Mouse (Mus musculus) forebrain, postnatal 0 days (tissue): ENCODE results near the gene Lenep. TPM values are rescaled to one million over a fixed set of nuclear protein-coding genes. Genes with fewer than 3 reads are reported as not detected.

Source experiments
- ATAC-seq: fragments of 200-750 bp; cut with Nextera tagmentation; 2 replicates; pipeline ENCODE4 v1.8.0; 2017; ENCODE audit warnings: mild to moderate bottlenecking, moderate library complexity
- DNase-seq: peaks from one replicate; pipeline ENCODE4 v3.0.0-alpha.2; 2015
- H3K27ac ChIP-seq: fragments of 300-500 bp; sonication (generic); 2 replicates; pipeline ENCODE4 v1.5.1; 2014; ENCODE audit warnings: low read depth, mild to moderate bottlenecking, antibody characterized with exemption, low read length, moderate library complexity, mixed read lengths
- H3K27me3 ChIP-seq: fragments of 300-500 bp; sonication (generic); 2 replicates; pipeline ENCODE4 v1.6.1; 2014; ENCODE audit warnings: mild to moderate bottlenecking, low read length, mixed read lengths; ENCODE audit not compliant: insufficient read depth
- H3K36me3 ChIP-seq: fragments of 300-500 bp; sonication (generic); 2 replicates; pipeline ENCODE4 v1.6.1; 2014; ENCODE audit warnings: mild to moderate bottlenecking, moderate library complexity; ENCODE audit not compliant: insufficient read depth
- H3K4me1 ChIP-seq: fragments of 300-500 bp; sonication (generic); 2 replicates; pipeline ENCODE4 v1.6.1; 2014; ENCODE audit warnings: antibody characterized with exemption; ENCODE audit not compliant: insufficient read depth
- H3K4me2 ChIP-seq: fragments of 300-500 bp; sonication (generic); 2 replicates; pipeline ENCODE4 v1.6.1; 2014; ENCODE audit warnings: low read depth, mild to moderate bottlenecking, moderate library complexity
- H3K4me3 ChIP-seq: fragments of 300-500 bp; sonication (generic); 2 replicates; pipeline ENCODE4 v1.5.1; 2014; ENCODE audit warnings: low read depth, low read length, mixed read lengths
- H3K9ac ChIP-seq: fragments of 300-500 bp; sonication (generic); 2 replicates; pipeline ENCODE4 v1.6.1; 2014; ENCODE audit warnings: mild to moderate bottlenecking
- H3K9me3 ChIP-seq: fragments of 300-500 bp; sonication (generic); 2 replicates; pipeline ENCODE4 v1.6.1; 2016; ENCODE audit warnings: low read length
- CTCF ChIP-seq: sonication (generic); IDR thresholded peaks from 2 replicates; pipeline ENCODE4 v1.5.1; 2016; ENCODE audit warnings: antibody characterized with exemption, control low read depth, low read depth
- WGBS: fragments of 180-500 bp; shearing (Covaris S2); extraction: QIAGEN DNeasy Blood & Tissue Kit; methylation state at CpG from one replicate; pipeline ENCODE4 v1.1.7; 2014; 5-methylcytosine and 5-hydroxymethylcytosine counted together
- polyA plus RNA-seq: library from polyadenylated mRNA; unstranded; fragments of >200 nt; fragmentation: Nextera tagmentation; extraction: Ambion mirVana; gene quantifications from 2 replicates; pipeline ENCODE4 v1.2.1, GENCODE M21; 2015
- total RNA-seq: library from RNA; depleted of rRNA; stranded (reverse); fragments of >200 nt; gene quantifications from 2 replicates; pipeline ENCODE4 v1.2.3, GENCODE M21; 2014

Gene Lenep
- total and polyA plus RNA-seq, 2 experiments from 2014 or later = 4.2 TPM; not detected in 1

DNA sequence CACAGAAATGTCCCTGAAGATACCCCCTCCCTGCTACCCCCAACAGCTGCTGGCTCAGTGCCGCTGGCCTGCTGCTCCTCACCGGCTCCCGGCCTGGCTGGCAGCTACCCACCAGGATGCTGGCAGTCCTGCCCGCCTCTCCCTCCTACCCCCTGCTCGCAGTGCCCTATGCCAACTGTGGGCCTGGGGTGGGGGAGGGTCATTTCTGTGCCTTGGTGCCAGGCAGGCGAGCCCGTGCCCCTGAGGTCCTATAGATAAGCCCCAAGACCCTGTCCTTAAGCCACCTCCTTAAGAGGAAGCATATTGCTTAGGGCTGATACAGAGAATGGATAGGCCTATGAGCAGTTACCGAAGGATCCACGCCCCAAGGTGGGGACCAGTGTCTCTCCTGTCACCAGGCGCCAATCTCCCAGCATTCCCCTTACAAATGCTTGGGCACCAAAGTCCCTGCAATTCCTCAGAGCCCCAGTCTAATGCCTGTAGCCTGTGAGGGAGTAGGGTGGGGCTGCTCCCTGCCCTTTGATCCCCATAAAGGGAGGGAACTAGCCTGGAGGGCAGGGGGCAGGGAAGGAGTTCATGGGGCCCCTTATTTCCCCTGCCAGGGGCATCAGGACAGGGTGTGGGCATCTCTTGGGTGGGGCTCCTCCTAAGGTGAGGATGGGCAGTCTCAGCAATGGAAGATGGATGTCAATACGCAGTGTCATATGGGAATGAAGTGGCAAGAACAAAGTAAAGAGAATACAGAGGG is 14.3 kb downstream of the Lenep start:
- H3K27me3 ChIP-seq = no peaks in the 10 kb centered on the region; the same call in 1 of the 2 replicates
- peak; percentile 23; the same call in 1 of the 2 replicates for ATAC-seq
- no peak overlapping the region for H3K9ac ChIP-seq
- no peaks in the 10 kb centered on the region for H3K36me3 ChIP-seq
- H3K4me1 ChIP-seq = peaks cover 20% of the 10 kb centered on the region
- H3K4me2 ChIP-seq = no peak overlapping the region
- DNase-seq = no peak
- 53% methylated on average over 11 of the region's 11 CpGs for WGBS
- H3K27ac ChIP-seq = no peak overlapping the region
- H3K4me3 ChIP-seq = no peak overlapping the region
- TF ChIP-seq CTCF = no peak
- no peaks in the 10 kb centered on the region for H3K9me3 ChIP-seq

GRCm38 (mm10) chr3:89387632-89388031 is 15.0 kb downstream of the Lenep start:
- Histone ChIP-seq H3K27ac (no peak overlapping the region), H3K27me3 (no peaks in the 10 kb centered on the region; the same call in 1 of the 2 replicates), H3K36me3 (no peaks in the 10 kb centered on the region), H3K4me3 (no peak overlapping the region), H3K9ac (no peak overlapping the region), H3K4me1 (peaks cover 17% of the 10 kb centered on the region), H3K4me2 (no peak overlapping the region), H3K9me3 (no peaks in the 10 kb centered on the region)
- DNase-seq (no peak), ATAC-seq (0 out of 2 replicates have a peak, but pooled peaks have one; percentile 15)
- TF ChIP-seq CTCF = peak; percentile 17; the same call in 1 of the 2 replicates
- 70% methylated on average over 11 of the region's 11 CpGs for WGBS

DNA sequence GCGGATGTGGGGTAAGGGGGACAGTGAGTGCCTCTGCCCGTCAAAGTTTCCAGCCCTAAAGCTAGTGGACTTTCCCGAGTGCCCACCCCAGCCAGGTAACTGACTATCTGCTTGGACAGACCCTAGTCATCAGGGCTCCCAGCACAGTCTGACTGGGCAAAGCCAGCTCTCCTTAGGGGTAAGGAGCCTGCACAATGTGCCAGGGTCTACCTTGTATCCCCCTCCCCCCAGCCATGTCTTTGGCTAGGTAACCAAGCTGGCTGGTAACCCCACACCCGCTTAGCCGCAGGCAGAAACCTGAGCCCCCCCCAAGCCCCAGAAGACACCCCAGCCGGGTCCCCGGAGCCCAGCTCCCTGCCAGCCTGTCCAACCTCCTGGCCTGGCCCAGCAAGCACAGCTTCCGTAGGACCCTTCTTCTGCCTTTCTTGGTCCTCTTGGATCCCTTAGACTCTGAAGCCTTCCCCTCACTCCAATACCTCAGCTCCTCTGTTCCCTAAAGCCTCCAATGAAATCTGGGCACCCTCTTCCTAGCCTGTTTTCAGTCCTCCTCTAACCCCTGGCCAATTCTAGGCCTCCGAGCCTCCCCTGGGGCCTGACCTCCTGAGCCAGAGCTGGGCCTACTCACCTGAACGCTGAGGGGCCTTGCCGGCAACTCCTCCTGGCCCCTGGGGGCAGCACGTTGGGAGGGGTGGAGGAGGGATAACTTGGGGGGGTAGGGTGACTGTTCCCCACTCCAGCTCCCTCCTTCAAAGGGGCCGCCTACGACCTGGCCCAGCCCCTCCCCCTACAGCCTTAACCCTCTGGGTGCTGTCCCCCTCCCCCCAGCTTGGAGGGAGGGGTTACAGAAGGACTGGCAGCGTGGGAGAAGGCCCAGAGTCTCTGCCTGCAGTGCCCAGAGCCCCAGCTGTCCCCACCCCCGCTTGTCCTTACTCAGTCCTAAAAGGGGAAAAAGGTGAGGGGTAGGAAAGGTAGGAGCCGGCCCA is 15.9 kb downstream of the Lenep start:
- H3K9ac ChIP-seq = no peak overlapping the region
- DNase-seq (no peak), ATAC-seq (no peak)
- WGBS = 56% methylated on average over 17 of the region's 17 CpGs
- H3K9me3 ChIP-seq = no peaks in the 10 kb centered on the region
- no peak for TF ChIP-seq CTCF
- no peaks in the 10 kb centered on the region for H3K27me3 ChIP-seq
- H3K4me1 ChIP-seq = peaks cover 9% of the 10 kb centered on the region
- no peak overlapping the region for H3K27ac ChIP-seq
- no peak overlapping the region for H3K4me2 ChIP-seq
- H3K36me3 ChIP-seq = no peaks in the 10 kb centered on the region
- H3K4me3 ChIP-seq = no peak overlapping the region

DNA sequence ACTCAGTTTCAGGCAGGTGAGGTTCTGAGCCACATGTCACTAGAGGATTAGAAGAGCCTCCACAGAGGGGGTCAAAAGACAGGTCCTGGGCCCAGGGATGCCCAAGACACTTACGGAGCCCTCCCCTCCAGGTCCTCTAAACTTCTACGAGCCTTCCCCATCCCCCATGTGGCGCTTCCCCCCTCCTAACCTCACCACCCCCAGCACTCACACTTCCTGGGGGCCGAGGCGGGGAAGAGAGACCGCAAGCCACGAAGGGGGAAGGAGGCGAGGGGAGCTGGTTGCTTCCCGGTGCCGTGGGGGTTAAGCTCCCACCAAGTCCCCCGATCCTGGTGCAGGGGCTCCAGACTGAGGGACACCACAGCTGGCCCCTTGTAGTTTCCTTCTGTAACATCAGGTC is 17.1 kb downstream of the Lenep start:
- ATAC-seq (no peak), DNase-seq (no peak)
- H3K36me3 ChIP-seq = no peaks in the 10 kb centered on the region
- no peak overlapping the region for H3K9ac ChIP-seq
- no peak overlapping the region for H3K27ac ChIP-seq
- no peak for TF ChIP-seq CTCF
- H3K4me3 ChIP-seq = no peak overlapping the region
- H3K9me3 ChIP-seq = no peaks in the 10 kb centered on the region
- no peaks in the 10 kb centered on the region for H3K27me3 ChIP-seq
- 49% methylated on average over 11 of the region's 11 CpGs for WGBS
- H3K4me2 ChIP-seq = no peak overlapping the region
- no peaks in the 10 kb centered on the region for H3K4me1 ChIP-seq

- ATAC-seq (no peak), DNase-seq (no peak)
- Histone ChIP-seq H3K4me1 (no peaks in the 10 kb centered on the region), H3K36me3 (no peaks in the 10 kb centered on the region), H3K27ac (no peak overlapping the region), H3K9me3 (no peaks in the 10 kb centered on the region), H3K27me3 (no peaks in the 10 kb centered on the region), H3K4me2 (no peak overlapping the region), H3K4me3 (no peak overlapping the region), H3K9ac (no peak overlapping the region)
- TF ChIP-seq CTCF = no peak
- 54% methylated on average over 12 of the region's 12 CpGs for WGBS
These were observed 18.1 kb downstream of the Lenep start for GRCm38 (mm10) chr3:89384331-89385076.

- H3K4me2 ChIP-seq = no peak overlapping the region
- H3K9me3 ChIP-seq = no peaks in the 10 kb centered on the region
- H3K27ac ChIP-seq = no peak overlapping the region
- H3K4me3 ChIP-seq = no peak overlapping the region
- no peaks in the 10 kb centered on the region for H3K36me3 ChIP-seq
- no peaks in the 10 kb centered on the region; the same call in 1 of the 2 replicates for H3K4me1 ChIP-seq
- WGBS = 81% methylated on average over 5 of the region's 5 CpGs
- ATAC-seq = no peak
- H3K9ac ChIP-seq = no peak overlapping the region
- H3K27me3 ChIP-seq = no peaks in the 10 kb centered on the region
- no peak for TF ChIP-seq CTCF
- DNase-seq = no peak
These were observed 18.8 kb downstream of the Lenep start for GRCm38 (mm10) chr3:89383651-89384255.
